Mouse (Mus musculus): ENCODE data around the gene Pus7.

- no peak for TF ChIP-seq POLR2A (IDR thresholded peaks at IDR 0.05; ENCODE audit: low read depth, low read length)
- no peak for TF ChIP-seq CTCF (IDR thresholded peaks at IDR 0.05; ENCODE audit: borderline replicate concordance, insufficient read depth, low read length)
Observed at GRCm38 (mm10) chr5:23789078-23789612, 5.6 kb upstream of the Pus7 start.

Data from embryonic fibroblast, embryonic 13.5 days (primary cell).